Mouse (Mus musculus): ENCODE results near the gene Il18bp.
A peak's percentile ranks its signal among the peaks of the same experiment; 100 is the strongest.
"Not testable (repeated sequence)": the region's sequence is repeated elsewhere in the genome, so short reads cannot be mapped to it uniquely, and the experiment has no call there.

Gene Il18bp

GRCm38 (mm10) chr7:102018590-102018989, at the start of gene Il18bp:
Gene Il18bp, minus strand, starts transcription at chr7:102018690.
- DNase-seq (ENCODE audit: low spot score): no peak

- no peak for DNase-seq (ENCODE audit: low spot score)
Measured at GRCm38 (mm10) chr7:102066363-102066762, 47.9 kb upstream of the Il18bp start.

DNA sequence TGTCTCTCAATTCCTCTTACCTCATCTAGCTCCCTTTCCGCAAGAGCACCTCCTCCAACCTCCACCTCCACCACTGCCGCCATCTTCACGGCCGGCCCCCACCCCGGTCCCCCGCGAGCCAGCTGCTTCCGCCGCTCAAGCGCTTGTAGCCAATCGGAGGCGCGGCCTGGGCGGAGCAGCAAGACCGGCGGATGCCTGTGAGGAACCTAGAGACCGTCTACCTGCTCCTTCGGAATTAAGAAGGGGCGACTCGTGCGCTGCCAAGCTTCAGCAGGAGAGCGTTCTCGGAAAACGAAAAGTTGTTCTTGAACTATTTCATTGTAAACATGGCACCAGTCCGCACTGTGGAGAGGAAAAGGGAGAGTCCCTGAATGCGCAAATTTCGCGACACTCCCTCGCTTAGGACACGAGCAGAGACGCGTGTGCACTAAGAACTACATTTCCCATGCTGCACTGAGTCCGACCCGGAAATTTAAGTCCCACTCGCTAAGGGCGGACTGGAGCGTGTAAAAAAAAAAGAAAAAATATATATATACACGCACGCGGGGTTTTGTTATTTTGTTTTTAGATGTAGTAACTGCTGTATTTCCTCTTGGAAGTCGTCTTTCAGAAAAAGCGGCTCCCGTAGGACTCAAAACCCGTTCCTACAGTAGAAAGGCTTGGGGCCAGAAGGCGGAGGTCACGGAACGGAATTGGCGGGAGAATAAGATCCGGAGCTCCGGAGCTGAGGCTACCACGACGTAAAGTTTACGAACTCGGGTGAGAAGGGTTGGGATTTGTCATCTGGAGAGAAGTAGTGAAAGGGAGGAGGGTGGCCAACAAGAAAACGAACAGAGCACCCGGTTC, 46.8 kb upstream of the Il18bp start, which contains the start of the genes Rnf121, Xndc1 and Xntrpc:
Gene Rnf121, minus strand, starts transcription at position 424 of the 846 bp plus-strand sequence.
Gene Xndc1, plus strand, starts transcription at position 466 of the 846 bp plus-strand sequence.
Gene Xntrpc, plus strand, starts transcription at position 668 of the 846 bp plus-strand sequence.
- peak; percentile 92 for DNase-seq (ENCODE audit: low spot score)

- DNase-seq (ENCODE audit: low spot score): no peak
Measured at GRCm38 (mm10) chr7:102064655-102065045, 46.2 kb upstream of the Il18bp start.

DNA sequence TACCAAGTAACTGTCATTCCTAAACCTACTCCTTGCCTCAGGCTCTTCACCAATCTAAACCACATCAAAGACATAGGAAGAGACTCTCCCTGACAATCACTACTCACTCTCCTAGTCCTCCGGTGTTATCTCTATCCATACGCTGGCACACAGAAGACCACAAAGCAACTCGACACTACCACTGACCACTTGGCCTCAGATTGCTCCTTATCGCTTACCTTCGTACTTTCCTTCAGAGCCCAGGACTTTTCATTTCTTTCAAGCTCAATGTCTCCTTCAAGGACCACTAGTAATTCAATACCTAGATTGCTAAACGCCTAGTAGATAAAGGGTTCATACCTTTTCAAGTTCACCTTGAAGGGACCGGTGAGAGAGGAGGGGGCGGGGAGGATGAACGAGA, 45.4 kb upstream of the Il18bp start:
- DNase-seq (ENCODE audit: low spot score): no peak

- DNase-seq (ENCODE audit: low spot score): no peak
Measured at GRCm38 (mm10) chr7:102062203-102062602, 43.7 kb upstream of the Il18bp start.

- DNase-seq (ENCODE audit: low spot score): no peak
Measured at GRCm38 (mm10) chr7:102061353-102061752, 42.9 kb upstream of the Il18bp start.

GRCm38 (mm10) chr7:102048524-102048923, 30.0 kb upstream of the Il18bp start:
- not testable (repeated sequence) for DNase-seq (ENCODE audit: low spot score)

GRCm38 (mm10) chr7:102042314-102042713, 23.8 kb upstream of the Il18bp start:
- no peak for DNase-seq (ENCODE audit: low spot score)

GRCm38 (mm10) chr7:102037318-102037717, 18.8 kb upstream of the Il18bp start:
- DNase-seq (ENCODE audit: low spot score): no peak

- no peak for DNase-seq (ENCODE audit: low spot score)
Measured at GRCm38 (mm10) chr7:102035534-102035933, 17.0 kb upstream of the Il18bp start.

- no peak for DNase-seq (ENCODE audit: low spot score)
Measured at GRCm38 (mm10) chr7:102034904-102035303, 16.4 kb upstream of the Il18bp start.

- no peak for DNase-seq (ENCODE audit: low spot score)
Measured at GRCm38 (mm10) chr7:102025187-102026119, 7.0 kb upstream of the Il18bp start.

DNA sequence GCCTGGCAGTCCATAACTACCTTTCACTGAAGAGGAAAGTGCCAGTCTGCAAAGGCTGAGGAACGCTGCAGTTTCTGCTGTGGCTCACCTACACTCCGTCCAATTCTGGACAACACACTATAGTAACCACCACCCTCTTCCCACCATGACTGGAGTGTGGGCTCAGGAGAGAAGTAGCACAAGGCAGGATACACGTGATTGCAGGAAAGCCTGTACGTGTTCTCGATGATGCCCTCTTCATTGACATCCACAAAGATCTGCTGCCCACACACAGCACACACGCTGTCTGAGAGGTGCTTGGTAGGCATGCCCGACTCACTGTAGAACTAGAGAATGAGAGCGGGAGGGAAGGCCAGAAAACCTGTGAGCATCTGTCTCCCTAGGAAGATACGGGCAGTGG, 5.3 kb upstream of the Il18bp start:
- DNase-seq (ENCODE audit: low spot score): no peak

GRCm38 (mm10) chr7:102020934-102021333, 2.4 kb upstream of the Il18bp start:
- DNase-seq (ENCODE audit: low spot score): not testable (repeated sequence)

- no peak for DNase-seq (ENCODE audit: low spot score)
Measured at GRCm38 (mm10) chr7:102019362-102019761, 872 bp upstream of the Il18bp start.

GRCm38 (mm10) chr7:102018034-102018433, 456 bp downstream of the Il18bp start:
- DNase-seq (ENCODE audit: low spot score): no peak

DNA sequence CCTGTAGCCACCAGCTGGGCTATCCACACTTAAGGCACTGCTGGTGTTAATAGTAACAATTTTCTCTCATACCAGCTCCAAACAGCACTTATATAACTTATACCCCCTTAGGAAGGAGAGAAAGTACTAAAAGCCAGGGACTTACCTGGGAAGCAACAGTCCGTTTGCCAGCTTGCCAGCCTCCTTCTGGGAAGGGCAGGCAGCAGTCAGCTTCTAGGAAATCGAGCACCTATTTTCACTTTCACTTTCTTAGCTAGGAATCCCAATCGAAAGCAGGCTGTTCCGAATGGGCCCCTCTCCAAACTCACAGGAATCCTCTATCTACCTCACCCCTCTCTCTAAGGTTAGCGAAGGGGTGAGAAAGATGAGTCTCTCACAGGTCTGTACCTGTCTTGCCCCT, 1.0 kb downstream of the Il18bp start:
- DNase-seq (ENCODE audit: low spot score): peak; percentile 38

GRCm38 (mm10) chr7:102016936-102017335, 1.6 kb downstream of the Il18bp start:
- DNase-seq (ENCODE audit: low spot score): no peak

- DNase-seq (ENCODE audit: low spot score): no peak
Measured at GRCm38 (mm10) chr7:102014995-102015394, 3.5 kb downstream of the Il18bp start.

DNA sequence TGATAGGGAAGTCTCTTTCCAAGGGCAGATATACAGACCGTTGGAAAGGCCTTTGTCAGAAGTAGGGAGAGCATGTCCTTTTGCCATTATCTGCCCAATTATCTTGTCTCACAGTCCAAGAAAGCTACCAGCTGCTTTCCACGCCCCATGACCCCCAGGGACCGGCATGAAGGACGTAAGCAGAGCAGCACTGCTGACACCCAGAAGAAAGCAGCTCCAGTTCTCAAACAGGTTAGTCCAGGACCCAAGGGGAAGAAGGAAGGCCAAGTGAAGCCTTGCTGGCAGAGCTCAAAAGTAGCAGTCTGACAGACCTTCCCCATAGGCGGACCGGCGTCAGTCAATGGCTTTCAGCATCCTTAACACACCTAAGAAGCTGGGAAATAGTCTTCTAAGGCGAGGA, 5.1 kb downstream of the Il18bp start:
- no peak for DNase-seq (ENCODE audit: low spot score)

- no peak for DNase-seq (ENCODE audit: low spot score)
Measured at GRCm38 (mm10) chr7:102011855-102012254, 6.6 kb downstream of the Il18bp start.

- no peak for DNase-seq (ENCODE audit: low spot score)
Measured at GRCm38 (mm10) chr7:102006520-102006919, 12.0 kb downstream of the Il18bp start.

All from MN1 (cell line).